Mouse (Mus musculus) lung, postnatal 0 days (tissue): ENCODE measurements at regions not wholly inside any gene's neighbourhood (a gene's known extent, or its start where the extent isn't known, plus 50 kb on each side); places are given as distances from the start of the nearest gene placed in this dataset.

ENCODE experiments used
- CTCF ChIP-seq: IDR thresholded peaks from 2 replicates; pipeline ENCODE4 v1.5.1; 2016; ENCODE audit warnings: antibody characterized with exemption, mild to moderate bottlenecking
- EP300 ChIP-seq: IDR thresholded peaks from 2 replicates; pipeline ENCODE4 v1.6.1; 2016; ENCODE audit warnings: antibody characterized with exemption, mild to moderate bottlenecking, control low read depth

- TF ChIP-seq CTCF (no peak), EP300 (no peak)
Measured at GRCm38 (mm10) chr9:87895526-87895925, 164.5 kb upstream of the Tbx18 start.
